Mouse (Mus musculus): ENCODE measurements around the gene Rab11b. TPM values are rescaled to one million over a fixed set of nuclear protein-coding genes. Genes with fewer than 3 reads are reported as not detected.
A peak's percentile ranks its signal among the peaks of the same experiment; 100 is the strongest.

The Rab11b gene
- 100 to 1,000 TPM; 271 to 275 TPM for total RNA-seq (2021)
- long read RNA-seq, experiment 1, full-length matches to known transcripts, result 476 of 499 reads
- long read RNA-seq, experiment 1, partial matches to known transcripts, result 10 of 499 reads
- long read RNA-seq, experiment 1, other reads (novel, unspliced or antisense), result 13 of 499 reads
- long read RNA-seq, experiment 2, full-length matches to known transcripts, result 429 of 446 reads
- long read RNA-seq, experiment 2, partial matches to known transcripts, result 6 of 446 reads
- long read RNA-seq, experiment 2, other reads (novel, unspliced or antisense), result 11 of 446 reads

- DNase-seq, result peak; percentile 99
- intact Hi-C loops (cut with DNase I), result no loop called here
Measured at GRCm38 (mm10) chr17:33760255-33761165, at the start of gene Rab11b. TSS of gene Rab11b (minus strand) at chr17:33760530.

- intact Hi-C loops (cut with DNase I), result loop anchor here (10.0 kb wide), 1 partner anchor 273 kb away; no protein-coding TSS in a partner anchor
- no peak for DNase-seq
Measured at GRCm38 (mm10) chr17:33808192-33808591, 47.9 kb upstream of the Rab11b start.

GRCm38 (mm10) chr17:33807181-33807888 lies 47.0 kb upstream of the Rab11b start:
- no peak for DNase-seq
- intact Hi-C loops (cut with DNase I), result loop anchor here (10.0 kb wide), 1 partner anchor 273 kb away; no protein-coding TSS in a partner anchor

GRCm38 (mm10) chr17:33804745-33805144 lies 44.4 kb upstream of the Rab11b start:
- intact Hi-C loops (cut with DNase I), result loop anchor here (5.0 to 10.0 kb wide), 4 partner anchors 77 to 367 kb away; no protein-coding TSS in a partner anchor
- no peak for DNase-seq

- no peak for DNase-seq
- intact Hi-C loops (cut with DNase I), result loop anchor here (5.0 to 10.0 kb wide), 4 partner anchors 77 to 367 kb away; no protein-coding TSS in a partner anchor
Measured at GRCm38 (mm10) chr17:33804205-33804604, 43.9 kb upstream of the Rab11b start.

- intact Hi-C loops (cut with DNase I), result loop anchor here (5.0 to 10.0 kb wide), 4 partner anchors 75 to 365 kb away; no protein-coding TSS in a partner anchor
- DNase-seq, result no peak
Measured at GRCm38 (mm10) chr17:33802221-33802620, 41.9 kb upstream of the Rab11b start.

GRCm38 (mm10) chr17:33799277-33799676 lies 38.9 kb upstream of the Rab11b start:
- DNase-seq, result no peak
- intact Hi-C loops (cut with DNase I), result no loop called here

GRCm38 (mm10) chr17:33798306-33798705 lies 38.0 kb upstream of the Rab11b start:
- DNase-seq, result peak in 1 of 2 experiments; percentile 60
- intact Hi-C loops (cut with DNase I), result no loop called here

- DNase-seq, result no peak
- intact Hi-C loops (cut with DNase I), result no loop called here
Measured at GRCm38 (mm10) chr17:33788732-33789131, 28.4 kb upstream of the Rab11b start.

GRCm38 (mm10) chr17:33786375-33786774 lies 26.0 kb upstream of the Rab11b start:
- intact Hi-C loops (cut with DNase I), result no loop called here
- DNase-seq, result no peak

GRCm38 (mm10) chr17:33784939-33785338 lies 24.6 kb upstream of the Rab11b start:
- no peak for DNase-seq
- intact Hi-C loops (cut with DNase I), result no loop called here

- intact Hi-C loops (cut with DNase I), result no loop called here
- DNase-seq, result peak; percentile 83 to 91
Measured at GRCm38 (mm10) chr17:33783408-33783807, 23.1 kb upstream of the Rab11b start.

- intact Hi-C loops (cut with DNase I), result no loop called here
- DNase-seq, result peak in 1 of 2 experiments; percentile 35
Measured at GRCm38 (mm10) chr17:33782067-33782466, 21.7 kb upstream of the Rab11b start.

GRCm38 (mm10) chr17:33781124-33781977 lies 21.0 kb upstream of the Rab11b start, which contains the start of gene Angptl4:
TSS of gene Angptl4 (minus strand) at chr17:33781830.
- peak; percentile 78 to 86 for DNase-seq
- intact Hi-C loops (cut with DNase I), result no loop called here

GRCm38 (mm10) chr17:33780431-33780830 lies 20.1 kb upstream of the Rab11b start:
- intact Hi-C loops (cut with DNase I), result no loop called here

GRCm38 (mm10) chr17:33779967-33780295 lies 19.6 kb upstream of the Rab11b start:
- intact Hi-C loops (cut with DNase I), result loop anchor here (2.0 to 10.0 kb wide), 2 partner anchors 15 to 1545 kb away; no protein-coding TSS in a partner anchor
- DNase-seq, result no peak

More at GRCm38 (mm10) chr17:33780431-33780830, 20.1 kb upstream of the Rab11b start:
- DNase-seq, result peak; percentile 34 to 77

- intact Hi-C loops (cut with DNase I), result loop anchor here (2.0 to 10.0 kb wide), 2 partner anchors 15 to 1545 kb away; no protein-coding TSS in a partner anchor
- DNase-seq, result peak; percentile 95 to 98
Measured at GRCm38 (mm10) chr17:33779271-33779966, 19.1 kb upstream of the Rab11b start.

GRCm38 (mm10) chr17:33775287-33775686 lies 15.0 kb upstream of the Rab11b start:
- intact Hi-C loops (cut with DNase I), result loop anchor here (10.0 kb wide), 1 partner anchor 1540 kb away; no protein-coding TSS in a partner anchor
- DNase-seq, result no peak
